Mouse (Mus musculus): ENCODE results near the gene Ccnyl1. TPM values are rescaled to one million over a fixed set of nuclear protein-coding genes. Genes with fewer than 3 reads are reported as not detected.
A peak's percentile ranks its signal among the peaks of the same experiment; 100 is the strongest.

The Ccnyl1 gene
- polyA plus RNA-seq, 1 experiment from 2014 or later, result 4.0 TPM

GRCm38 (mm10) chr1:64733453-64734245 is 43.4 kb downstream of the Ccnyl1 start:
- Histone ChIP-seq H3K9me3 (replicated peaks; ENCODE audit: control insufficient read depth, low read length) (no peaks in the 10 kb centered on the region), H3K27me3 (ENCODE audit: control insufficient read depth, insufficient read depth, low read length) (peaks cover 6% of the 10 kb centered on the region; the same call in 1 of the 2 replicates), H3K9ac (ENCODE audit: low read length) (peak overlapping the region; percentile 44; the same call in 1 of the 2 replicates), H3K36me3 (ENCODE audit: control insufficient read depth, insufficient read depth, low read length) (no peaks in the 10 kb centered on the region), H3K4me1 (ENCODE audit: control insufficient read depth, insufficient read depth, low read length) (peaks cover 8% of the 10 kb centered on the region; the same call in 1 of the 2 replicates), H3K4me2 (ENCODE audit: low read depth, low read length) (peak overlapping the region; percentile 94), H3K4me3 (replicated peaks; ENCODE audit: low read length) (peak overlapping the region; percentile 75), H3K27ac (ENCODE audit: low read length) (peak overlapping the region; percentile 34; the same call in 1 of the 2 replicates)
- WGBS, result 39% methylated on average over 11 of the region's 11 CpGs
- no peak for ATAC-seq (ENCODE audit: insufficient read depth, low FRiP score)

DNA sequence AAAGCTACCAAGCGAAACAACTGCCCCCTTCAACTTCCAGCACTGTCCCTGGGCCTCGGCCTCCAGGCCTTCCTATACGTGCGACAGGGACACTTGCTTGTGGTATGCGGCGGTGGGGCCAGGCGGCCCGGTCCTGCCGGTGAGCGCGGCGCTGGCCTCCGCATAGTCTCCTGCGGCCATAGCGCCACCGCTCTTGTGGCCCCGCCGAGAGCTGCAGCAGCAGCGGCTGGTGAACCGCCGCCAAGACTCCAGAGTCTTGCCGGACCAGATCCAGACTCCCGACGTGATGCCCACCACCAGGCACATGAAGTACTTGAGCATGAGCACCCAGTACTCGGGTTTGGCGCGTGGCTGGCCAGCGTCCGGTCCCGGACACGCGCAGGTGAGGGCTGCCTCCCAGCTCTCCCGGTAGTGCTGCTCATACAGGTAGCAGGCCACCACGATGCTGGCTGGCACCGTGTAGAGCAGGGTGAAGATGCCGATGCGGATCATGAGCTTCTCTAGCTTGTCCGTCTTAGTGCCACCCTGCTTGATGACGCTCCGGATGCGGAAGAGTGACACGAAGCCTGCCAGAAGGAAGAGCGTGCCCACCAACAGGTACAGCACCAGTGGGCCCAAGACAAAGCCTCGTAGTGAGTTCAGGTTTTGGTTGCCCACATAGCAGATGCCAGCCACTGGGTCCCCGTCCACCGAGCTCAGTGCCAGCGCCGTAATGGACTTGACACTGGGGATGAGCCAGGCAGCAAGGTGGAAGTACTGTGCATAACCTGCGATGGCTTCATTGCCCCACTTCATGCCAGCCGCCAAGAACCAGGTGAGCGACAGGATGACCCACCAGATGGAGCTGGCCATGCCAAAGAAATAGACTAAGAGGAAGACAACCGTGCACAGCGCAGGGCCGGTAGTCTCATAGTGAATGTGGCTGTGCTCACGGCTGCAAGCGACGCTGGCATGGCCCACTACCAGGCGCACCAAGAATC is 44.8 kb downstream of the Ccnyl1 start:
- no peak for ATAC-seq (ENCODE audit: insufficient read depth, low FRiP score)
- H3K4me3 ChIP-seq (replicated peaks; ENCODE audit: low read length), result peak overlapping the region; percentile 75
- peak overlapping the region; percentile 83 for H3K9ac ChIP-seq (ENCODE audit: low read length)
- peaks cover 6% of the 10 kb centered on the region; the same call in 1 of the 2 replicates for H3K27me3 ChIP-seq (ENCODE audit: control insufficient read depth, insufficient read depth, low read length)
- peak overlapping the region; percentile 94 for H3K4me2 ChIP-seq (ENCODE audit: low read depth, low read length)
- peaks cover 8% of the 10 kb centered on the region; the same call in 1 of the 2 replicates for H3K4me1 ChIP-seq (ENCODE audit: control insufficient read depth, insufficient read depth, low read length)
- no peaks in the 10 kb centered on the region for H3K36me3 ChIP-seq (ENCODE audit: control insufficient read depth, insufficient read depth, low read length)
- WGBS, result 31% methylated on average over 58 of the region's 58 CpGs
- H3K9me3 ChIP-seq (replicated peaks; ENCODE audit: control insufficient read depth, low read length), result no peaks in the 10 kb centered on the region
- H3K27ac ChIP-seq (ENCODE audit: low read length), result no peak overlapping the region

DNA sequence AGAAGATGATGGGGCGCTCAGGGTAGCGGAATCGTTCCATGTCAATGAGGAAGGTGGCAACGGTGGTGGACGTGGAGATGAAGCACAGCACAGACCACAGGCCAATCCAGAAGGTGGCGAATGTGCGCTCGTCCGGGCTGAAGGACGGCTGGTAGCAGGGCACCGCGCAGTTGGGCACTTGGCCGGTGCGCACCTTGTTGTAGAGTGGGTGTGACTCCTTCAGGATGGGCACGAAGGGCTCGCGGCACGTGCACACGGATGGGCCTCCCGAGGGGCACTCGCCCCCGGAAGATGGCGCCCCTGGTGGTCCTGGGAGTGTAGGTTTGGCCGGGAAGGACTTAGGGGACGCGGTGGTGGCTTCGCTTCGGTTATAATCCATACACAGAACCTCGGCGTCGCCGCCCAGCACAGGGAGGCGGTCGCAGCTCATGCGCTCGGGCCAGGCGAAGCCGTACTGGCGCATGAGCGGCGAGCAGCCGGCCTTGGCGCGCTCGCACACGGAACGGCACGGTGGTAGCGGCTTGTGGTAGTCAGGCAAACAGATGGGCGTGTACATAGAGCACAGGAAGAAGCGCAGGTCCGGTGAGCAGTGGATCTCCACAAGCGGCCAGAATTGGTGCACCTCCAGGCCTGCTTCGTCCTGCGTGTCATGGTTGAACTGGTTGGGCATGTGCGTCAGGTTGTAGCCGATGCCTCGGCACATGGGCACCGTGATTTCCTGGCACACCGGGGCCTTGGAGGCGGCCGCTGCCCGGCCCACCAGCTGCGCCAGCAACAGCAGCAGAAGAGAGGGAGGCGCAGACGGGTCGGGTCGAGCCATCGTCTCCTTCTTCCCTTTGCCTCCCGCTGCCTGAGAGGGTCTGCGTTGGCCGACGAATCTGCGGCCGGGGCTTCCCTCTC is 45.8 kb downstream of the Ccnyl1 start:
- no peak for ATAC-seq (ENCODE audit: insufficient read depth, low FRiP score)
- peak overlapping the region; percentile 94 for H3K4me2 ChIP-seq (ENCODE audit: low read depth, low read length)
- H3K9me3 ChIP-seq (replicated peaks; ENCODE audit: control insufficient read depth, low read length), result no peaks in the 10 kb centered on the region
- peak overlapping the region; percentile 83 for H3K9ac ChIP-seq (ENCODE audit: low read length)
- 7% methylated on average over 75 of the region's 75 CpGs for WGBS
- H3K4me1 ChIP-seq (ENCODE audit: control insufficient read depth, insufficient read depth, low read length), result peaks cover 8% of the 10 kb centered on the region; the same call in 1 of the 2 replicates
- H3K27ac ChIP-seq (ENCODE audit: low read length), result peak overlapping the region; percentile 90
- peaks cover 6% of the 10 kb centered on the region; the same call in 1 of the 2 replicates for H3K27me3 ChIP-seq (ENCODE audit: control insufficient read depth, insufficient read depth, low read length)
- no peaks in the 10 kb centered on the region for H3K36me3 ChIP-seq (ENCODE audit: control insufficient read depth, insufficient read depth, low read length)
- peak overlapping the region; percentile 75 for H3K4me3 ChIP-seq (replicated peaks; ENCODE audit: low read length)

- no peak for ATAC-seq (ENCODE audit: insufficient read depth, low FRiP score)
- WGBS, result under 1% methylated on average over 56 of the region's 56 CpGs
- H3K36me3 ChIP-seq (ENCODE audit: control insufficient read depth, insufficient read depth, low read length), result no peaks in the 10 kb centered on the region
- H3K9me3 ChIP-seq (replicated peaks; ENCODE audit: control insufficient read depth, low read length), result no peaks in the 10 kb centered on the region
- H3K4me3 ChIP-seq (replicated peaks; ENCODE audit: low read length), result peak overlapping the region; percentile 75
- H3K27ac ChIP-seq (ENCODE audit: low read length), result peak overlapping the region; percentile 90
- peaks cover 8% of the 10 kb centered on the region; the same call in 1 of the 2 replicates for H3K4me1 ChIP-seq (ENCODE audit: control insufficient read depth, insufficient read depth, low read length)
- H3K4me2 ChIP-seq (ENCODE audit: low read depth, low read length), result peak overlapping the region; percentile 94
- H3K9ac ChIP-seq (ENCODE audit: low read length), result peak overlapping the region; percentile 83
- H3K27me3 ChIP-seq (ENCODE audit: control insufficient read depth, insufficient read depth, low read length), result peaks cover 6% of the 10 kb centered on the region; the same call in 1 of the 2 replicates
Observed at GRCm38 (mm10) chr1:64736681-64737501, 46.6 kb downstream of the Ccnyl1 start.

DNA sequence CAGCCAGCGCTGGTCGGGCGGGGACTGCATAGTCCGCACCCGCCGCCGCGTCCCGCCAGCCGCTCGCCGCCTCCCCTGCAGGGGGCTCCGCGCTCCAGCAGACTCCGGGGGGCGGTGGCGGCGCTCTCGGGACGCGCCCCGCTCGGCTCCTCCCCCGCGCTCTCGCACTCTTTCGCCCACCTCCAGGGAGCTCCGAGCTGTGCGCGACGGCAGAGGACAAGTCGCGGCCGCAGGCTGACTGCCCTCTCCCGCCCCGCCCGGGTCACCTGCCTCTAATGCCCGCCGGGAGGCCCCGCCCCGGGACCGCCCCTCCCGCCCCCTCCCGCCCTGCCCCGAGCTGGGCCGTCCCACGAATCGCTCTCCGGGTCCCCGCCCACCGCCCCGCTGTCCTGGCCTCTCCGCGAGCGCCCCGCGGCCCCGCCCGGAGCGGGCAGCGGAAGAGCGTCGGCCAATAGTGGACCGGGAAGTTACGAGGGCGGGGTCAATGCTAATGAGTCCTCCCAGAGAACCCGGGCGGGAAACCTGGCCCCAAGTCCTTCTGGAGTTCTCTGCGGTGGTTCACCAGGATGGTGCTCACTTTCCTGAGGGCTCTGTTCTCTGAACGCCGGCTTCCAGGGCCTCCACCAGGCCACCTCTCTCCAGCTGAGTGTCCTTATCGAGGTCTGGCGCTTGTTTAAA is 47.4 kb downstream of the Ccnyl1 start, which contains the start of gene Fzd5:
TSS of gene Fzd5 (minus strand) at position 250 of the 678 bp plus-strand sequence.
- Histone ChIP-seq H3K4me3 (replicated peaks; ENCODE audit: low read length) (peak within 1 kb of the TSS; percentile 75), H3K9ac (ENCODE audit: low read length) (peak within 1 kb of the TSS; percentile 83), H3K36me3 (ENCODE audit: control insufficient read depth, insufficient read depth, low read length) (no peaks in the 10 kb centered on the region), H3K27me3 (ENCODE audit: control insufficient read depth, insufficient read depth, low read length) (peaks cover 6% of the 10 kb centered on the region; the same call in 1 of the 2 replicates), H3K9me3 (replicated peaks; ENCODE audit: control insufficient read depth, low read length) (no peaks in the 10 kb centered on the region), H3K4me1 (ENCODE audit: control insufficient read depth, insufficient read depth, low read length) (peaks cover 8% of the 10 kb centered on the region; the same call in 1 of the 2 replicates), H3K4me2 (ENCODE audit: low read depth, low read length) (peak within 1 kb of the TSS; percentile 94), H3K27ac (ENCODE audit: low read length) (peak within 1 kb of the TSS; percentile 92)
- WGBS, result 2% methylated on average over 70 of the region's 73 CpGs
- ATAC-seq (ENCODE audit: insufficient read depth, low FRiP score), result peak; percentile 95

DNA sequence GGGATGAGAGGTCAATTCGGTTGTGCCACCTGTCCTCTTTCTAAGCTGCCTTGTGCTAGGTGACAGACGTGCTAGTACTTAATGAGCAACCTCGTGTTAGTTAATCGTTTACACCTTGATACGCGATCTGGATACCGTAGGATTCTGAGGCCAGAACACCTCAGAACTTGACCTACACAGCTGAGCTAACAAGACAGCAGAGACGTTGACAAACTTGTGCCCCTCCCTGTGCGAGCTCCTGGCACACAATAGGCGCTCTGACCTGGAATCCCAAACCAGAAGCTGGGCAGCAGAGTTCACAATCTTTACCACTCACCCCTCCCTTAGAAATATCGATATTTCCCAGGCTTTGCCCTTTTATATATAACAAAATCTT is 47.9 kb downstream of the Ccnyl1 start:
- Histone ChIP-seq H3K4me3 (replicated peaks; ENCODE audit: low read length) (peak overlapping the region; percentile 75), H3K9me3 (replicated peaks; ENCODE audit: control insufficient read depth, low read length) (no peaks in the 10 kb centered on the region), H3K36me3 (ENCODE audit: control insufficient read depth, insufficient read depth, low read length) (no peaks in the 10 kb centered on the region), H3K27ac (ENCODE audit: low read length) (peak overlapping the region; percentile 92), H3K4me2 (ENCODE audit: low read depth, low read length) (peak overlapping the region; percentile 87), H3K4me1 (ENCODE audit: control insufficient read depth, insufficient read depth, low read length) (peaks cover 8% of the 10 kb centered on the region; the same call in 1 of the 2 replicates), H3K9ac (ENCODE audit: low read length) (peak overlapping the region; percentile 57), H3K27me3 (ENCODE audit: control insufficient read depth, insufficient read depth, low read length) (peaks cover 6% of the 10 kb centered on the region; the same call in 1 of the 2 replicates)
- 0% methylated on average over 11 of the region's 11 CpGs for WGBS
- ATAC-seq (ENCODE audit: insufficient read depth, low FRiP score), result peak; percentile 16; the same call in 1 of the 2 replicates

GRCm38 (mm10) chr1:64738661-64739082 is 48.4 kb downstream of the Ccnyl1 start:
- Histone ChIP-seq H3K36me3 (ENCODE audit: control insufficient read depth, insufficient read depth, low read length) (no peaks in the 10 kb centered on the region), H3K4me1 (ENCODE audit: control insufficient read depth, insufficient read depth, low read length) (peaks cover 8% of the 10 kb centered on the region; the same call in 1 of the 2 replicates), H3K9ac (ENCODE audit: low read length) (peak overlapping the region; percentile 57), H3K4me2 (ENCODE audit: low read depth, low read length) (peak overlapping the region; percentile 87), H3K27ac (ENCODE audit: low read length) (peak overlapping the region; percentile 92), H3K9me3 (replicated peaks; ENCODE audit: control insufficient read depth, low read length) (no peaks in the 10 kb centered on the region), H3K27me3 (ENCODE audit: control insufficient read depth, insufficient read depth, low read length) (peaks cover 6% of the 10 kb centered on the region; the same call in 1 of the 2 replicates), H3K4me3 (replicated peaks; ENCODE audit: low read length) (peak overlapping the region; percentile 75)
- under 1% methylated on average over 14 of the region's 14 CpGs for whole genome bisulfite sequencing
- no peak for ATAC-seq (ENCODE audit: insufficient read depth, low FRiP score)

Data from stomach, embryonic 16.5 days (tissue).